ENCODE assay signal across 9 mouse cellular contexts in genomic region chr16:92478561-92479150, GRCm38 (mm10). TPM values are rescaled to one million over a fixed set of nuclear protein-coding genes. Genes with fewer than 3 reads are reported as not detected.
DNase-seq lines count a peak whose midpoint lies in the region; ATAC-seq and TF ChIP-seq lines count a peak whose summit lies in the region.
"Had no signal": no experiment of that assay in that cellular context is flagged by ENCODE, and none has a peak within 500 bp of the region (broad histone marks: within the 10 kb centered on the region; RNA-seq: fewer than 3 reads in every experiment).

No protein-coding gene starts in this region.

- peaks cover 7% of the 10 kb centered on the region for H3K9me3 ChIP-seq in megakaryocyte, embryonic 14.5 days
- no peaks in the 10 kb centered on the region for H3K9me3 ChIP-seq in limb, embryonic 12.5 days
- no peaks in the 10 kb centered on the region for H3K9me3 ChIP-seq in midbrain, embryonic 14.5 days (ENCODE audit: control insufficient read depth, low read length)

- TF ChIP-seq CTCF in testis, adult 2 months (IDR thresholded peaks at IDR 0.05; ENCODE audit: control insufficient read depth, insufficient read depth, insufficient replicate concordance, low read depth, low read length): peak; percentile 25; the same call in 1 of the 2 replicates

- no peak for ATAC-seq in megakaryocyte, adult 5-6 weeks (ENCODE audit: poor library complexity, severe bottlenecking)
- ATAC-seq in limb, embryonic 12.5 days (ENCODE audit: insufficient number of reproducible peaks, insufficient read depth, low FRiP score, low TSS enrichment, low read depth): no peak
- ATAC-seq in midbrain, embryonic 14.5 days (ENCODE audit: low FRiP score, low TSS enrichment): no peak

- 15% methylated on average over 23 of the region's 23 CpGs for WGBS in limb, embryonic 12.5 days
- 10% methylated on average over 22 of the region's 23 CpGs for WGBS in midbrain, embryonic 14.5 days

- peak overlapping the region; percentile 54 for H3K4me2 ChIP-seq in limb, embryonic 12.5 days
- peak overlapping the region; percentile 49 for H3K4me2 ChIP-seq in midbrain, embryonic 14.5 days (ENCODE audit: low read length)

- no peak overlapping the region for H3K27ac ChIP-seq in limb, embryonic 12.5 days
- H3K27ac ChIP-seq in midbrain, embryonic 14.5 days (replicated peaks; ENCODE audit: low read depth, low read length): no peak overlapping the region
- no peak overlapping the region for H3K27ac ChIP-seq in testis, adult 2 months (ENCODE audit: control insufficient read depth, insufficient read depth, low read depth, low read length)

- H3K9ac ChIP-seq in limb, embryonic 12.5 days (replicated peaks): peak overlapping the region; percentile 45; the same call in 1 of the 2 replicates
- H3K9ac ChIP-seq in midbrain, embryonic 14.5 days (replicated peaks; ENCODE audit: low read length): no peak overlapping the region

- intact Hi-C loops in gastrocnemius, postnatal 14 days (cut with DNase I; ENCODE audit: low total_unique reads): no loop called here

- TF ChIP-seq POLR2A in testis, adult 2 months (IDR thresholded peaks at IDR 0.05; ENCODE audit: control insufficient read depth, low read depth, low read length): no peak

- H3K4me1 ChIP-seq in megakaryocyte, embryonic 14.5 days: peaks cover 4% of the 10 kb centered on the region
- 0 out of 2 replicates have a peak, but pooled peaks cover 3% of the 10 kb centered on the region for H3K4me1 ChIP-seq in limb, embryonic 12.5 days (replicated peaks)
- H3K4me1 ChIP-seq in midbrain, embryonic 14.5 days (ENCODE audit: control insufficient read depth, insufficient read depth, low read length): no peaks in the 10 kb centered on the region
- peaks cover 10% of the 10 kb centered on the region for H3K4me1 ChIP-seq in testis, adult 2 months (ENCODE audit: control insufficient read depth, insufficient read depth, low read length)

- DNase-seq in cerebellum, postnatal 4 days (ENCODE audit: low spot score in 2 of 2): peak; percentile 44 to 61
- peak; percentile 67 for DNase-seq in gastrocnemius, postnatal 14 days
- DNase-seq in kidney, adult 18-20 months: peak; percentile 66
- DNase-seq in midbrain, embryonic 14.5 days: peak; percentile 90

- no peaks in the 10 kb centered on the region for H3K36me3 ChIP-seq in megakaryocyte, embryonic 14.5 days (replicated peaks; ENCODE audit: low read length)
- no peaks in the 10 kb centered on the region for H3K36me3 ChIP-seq in limb, embryonic 12.5 days
- no peaks in the 10 kb centered on the region for H3K36me3 ChIP-seq in midbrain, embryonic 14.5 days (ENCODE audit: control insufficient read depth, insufficient read depth, low read length)
- H3K36me3 ChIP-seq in testis, adult 2 months (ENCODE audit: control insufficient read depth, insufficient read depth, low read length): no peaks in the 10 kb centered on the region

- H3K27me3 ChIP-seq in megakaryocyte, embryonic 14.5 days (replicated peaks): peaks cover 63% of the 10 kb centered on the region
- peaks cover 24% of the 10 kb centered on the region for H3K27me3 ChIP-seq in limb, embryonic 12.5 days
- H3K27me3 ChIP-seq in midbrain, embryonic 14.5 days (ENCODE audit: control insufficient read depth, insufficient read depth, low read length): no peaks in the 10 kb centered on the region
- H3K27me3 ChIP-seq in testis, adult 2 months (ENCODE audit: control insufficient read depth, insufficient read depth, low read length): no peaks in the 10 kb centered on the region

- peak overlapping the region; percentile 47 for H3K4me3 ChIP-seq in megakaryocyte, embryonic 14.5 days (replicated peaks)
- H3K4me3 ChIP-seq in limb, embryonic 12.5 days (replicated peaks): peak overlapping the region; percentile 23
- H3K4me3 ChIP-seq in midbrain, embryonic 14.5 days (replicated peaks; ENCODE audit: low read depth, low read length): peak overlapping the region; percentile 23; the same call in 1 of the 2 replicates
- no peak overlapping the region for H3K4me3 ChIP-seq in testis, adult 2 months (ENCODE audit: control insufficient read depth, low read depth, low read length)
- H3K4me3 ChIP-seq: myocyte had no signal

RNA-seq across cellular contexts. Expression of gene Clic6, which starts 6.9 kb away (rescaled TPM):
- not detected in 2 replicates for polyA plus RNA-seq in megakaryocyte, embryonic 14.5 days (2012; ENCODE audit: insufficient read depth, low replicate concordance)
- total RNA-seq in megakaryocyte, adult 5-6 weeks (2015): not detected in 2 replicates
- total RNA-seq in megakaryocyte, adult 5-6 weeks (2017): not detected in 2 replicates
- total RNA-seq in gastrocnemius, postnatal 14 days (2021): under 1 TPM in 1 of 2 experiments, not detected in 1; 0.08 TPM
- polyA plus RNA-seq in limb, embryonic 12.5 days (2016; fragmentation: Nextera tagmentation; extraction: Ambion mirVana): 1.2 and 1.9 TPM in 2 replicates
- polyA plus RNA-seq in midbrain, embryonic 14.5 days (2014; fragmentation: Nextera tagmentation; extraction: Ambion mirVana): 0.91 TPM in 1 of 2 replicates, not detected in the other
- 1.1 and 1.2 TPM in 2 replicates for polyA plus RNA-seq in testis, adult 2 months (2012; rRNA removed)
- polyA plus RNA-seq: myocyte had no signal

RNA-seq across cellular contexts. Expression of gene Rcan1, which starts 8.0 kb away (rescaled TPM):
- polyA plus RNA-seq in megakaryocyte, embryonic 14.5 days (2012; ENCODE audit: insufficient read depth, low replicate concordance): 2.4 and 3.6 TPM in 2 replicates
- 8.6 and 8.8 TPM in 2 replicates for total RNA-seq in megakaryocyte, adult 5-6 weeks (2015)
- 8.8 and 11.5 TPM in 2 replicates for total RNA-seq in megakaryocyte, adult 5-6 weeks (2017)
- total RNA-seq in gastrocnemius, postnatal 14 days (2021): 10 to 100 TPM; 42.3 to 60.5 TPM
- polyA plus RNA-seq in limb, embryonic 12.5 days (2016; fragmentation: Nextera tagmentation; extraction: Ambion mirVana): 32.3 and 32.6 TPM in 2 replicates
- polyA plus RNA-seq in midbrain, embryonic 14.5 days (2014; fragmentation: Nextera tagmentation; extraction: Ambion mirVana): 63.4 and 71.1 TPM in 2 replicates
- polyA plus RNA-seq in testis, adult 2 months (2012; rRNA removed): 10.0 and 11.6 TPM in 2 replicates
